In genomic region chr9:41047654-41048053, GRCm38 (mm10) we compare ENCODE assay signal across 29 mouse cellular contexts. TPM values are rescaled to one million over a fixed set of nuclear protein-coding genes. Genes with fewer than 3 reads are reported as not detected.
A peak's percentile ranks its signal among the peaks of the same experiment; 100 is the strongest.
DNase-seq lines count a peak whose midpoint lies in the region; ATAC-seq lines count a peak whose summit lies in the region.
"Had no signal": no experiment of that assay in that cellular context is flagged by ENCODE, and none has a peak within 500 bp of the region (broad histone marks: within the 10 kb centered on the region; RNA-seq: fewer than 3 reads in every experiment).

No protein-coding gene starts in this region.

- H3K27me3 ChIP-seq in liver, embryonic 13.5 days: no peaks in the 10 kb centered on the region
- no peaks in the 10 kb centered on the region for H3K27me3 ChIP-seq in liver, embryonic 16.5 days (ENCODE audit: control insufficient read depth, insufficient read depth, low read depth, low read length)
- H3K27me3 ChIP-seq: hindbrain, embryonic 12.5 days; hindbrain, embryonic 15.5 days had no signal

- H3K4me2 ChIP-seq in liver, embryonic 13.5 days: no peak overlapping the region
- H3K4me2 ChIP-seq in liver, embryonic 16.5 days (ENCODE audit: low read depth, low read length): no peak overlapping the region
- H3K4me2 ChIP-seq: heart, embryonic 11.5 days; hindbrain, embryonic 12.5 days; hindbrain, embryonic 15.5 days had no signal

- 0 out of 2 replicates have a peak, but pooled peaks have one; percentile 18 for ATAC-seq in erythroblast, adult 5-6 weeks (replicated peaks; ENCODE audit: low FRiP score, poor library complexity, severe bottlenecking)
- ATAC-seq in liver, embryonic 13.5 days (ENCODE audit: low read depth): peak; percentile 81
- peak; percentile 61; the same call in 1 of the 2 replicates for ATAC-seq in liver, embryonic 16.5 days (ENCODE audit: low read depth)
- ATAC-seq: forebrain, embryonic 14.5 days; forebrain, postnatal 0 days had no signal

- H3K36me3 ChIP-seq in liver, embryonic 13.5 days: no peaks in the 10 kb centered on the region; the same call in 1 of the 2 replicates
- H3K36me3 ChIP-seq in liver, embryonic 16.5 days (ENCODE audit: control insufficient read depth, insufficient read depth): no peaks in the 10 kb centered on the region
- H3K36me3 ChIP-seq: hindbrain, embryonic 12.5 days had no signal

- 34% methylated on average over 2 of the region's 2 CpGs for WGBS in liver, embryonic 13.5 days (ENCODE audit: insufficient replicate concordance)
- 33% methylated on average over 2 of the region's 2 CpGs for WGBS in liver, embryonic 16.5 days (ENCODE audit: insufficient replicate concordance)

- no peaks in the 10 kb centered on the region for H3K9me3 ChIP-seq in liver, embryonic 13.5 days (replicated peaks)
- no peaks in the 10 kb centered on the region for H3K9me3 ChIP-seq in liver, embryonic 16.5 days (replicated peaks; ENCODE audit: control insufficient read depth, low read length)
- H3K9me3 ChIP-seq: hindbrain, embryonic 12.5 days; hindbrain, embryonic 15.5 days had no signal

- peaks cover 51% of the 10 kb centered on the region for H3K4me1 ChIP-seq in liver, embryonic 13.5 days (replicated peaks)
- peaks cover 33% of the 10 kb centered on the region for H3K4me1 ChIP-seq in liver, embryonic 16.5 days (ENCODE audit: control insufficient read depth, low read depth, low read length)

- H3K4me3 ChIP-seq in liver, embryonic 13.5 days (replicated peaks): no peak overlapping the region
- no peak overlapping the region for H3K4me3 ChIP-seq in liver, embryonic 16.5 days (ENCODE audit: low read depth, low read length)
- H3K4me3 ChIP-seq: gastrocnemius, adult 2 months; hindbrain, embryonic 12.5 days; hindbrain, embryonic 15.5 days had no signal

- no peak overlapping the region for H3K27ac ChIP-seq in liver, embryonic 13.5 days
- H3K27ac ChIP-seq in liver, embryonic 16.5 days (ENCODE audit: low read length): no peak overlapping the region
- H3K27ac ChIP-seq: gastrocnemius, adult 2 months; hindbrain, embryonic 12.5 days; hindbrain, embryonic 15.5 days had no signal

- no peak overlapping the region for H3K9ac ChIP-seq in liver, embryonic 13.5 days
- no peak overlapping the region for H3K9ac ChIP-seq in liver, embryonic 16.5 days (ENCODE audit: low read depth, low read length)
- H3K9ac ChIP-seq: forebrain, postnatal 0 days; hindbrain, embryonic 12.5 days; hindbrain, embryonic 15.5 days had no signal

- DNase-seq in liver, embryonic 13.5 days: peak; percentile 40
- DNase-seq in adipocyte (ENCODE audit: low spot score): no peak
- DNase-seq in right cerebral cortex, adult 18-20 months: no peak
- no peak for DNase-seq in urinary bladder, adult 18-20 months (ENCODE audit: low spot score in 2 of 2)
- DNase-seq: adrenal gland, adult 8-10 months; adrenal gland, postnatal 25 days; cerebellum, adult 11-12 months; cerebellum, adult 8-10 months; cerebellum, postnatal 36 days; forebrain, postnatal 0 days; gastrocnemius, adult 2 months; gastrocnemius, postnatal 14 days; heart, adult 11 months had no signal

RNA-seq across cellular contexts. Expression of gene Crtam, which starts 43.2 kb away (rescaled TPM):
- not detected in 2 replicates for total RNA-seq in erythroblast, adult 5-6 weeks (2015; ENCODE audit: low replicate concordance)
- not detected in 2 replicates for total RNA-seq in erythroblast, adult 5-6 weeks (2017; ENCODE audit: low replicate concordance)
- polyA plus RNA-seq in liver, embryonic 13.5 days (2015; fragmentation: Nextera tagmentation; extraction: Ambion mirVana): 0.03 TPM in 2 replicates
- 0.07 TPM in 1 of 2 replicates, not detected in the other for polyA plus RNA-seq in liver, embryonic 16.5 days (2015; fragmentation: Nextera tagmentation; extraction: Ambion mirVana)
- total RNA-seq: gastrocnemius, adult 2 months; gastrocnemius, postnatal 14 days; heart, adult 8-10 months; heart, postnatal 25 days; hematopoietic stem cell, adult 5-6 weeks; MEL had no signal
- polyA plus RNA-seq: cortical plate, adult 2 months; embryonic facial prominence, embryonic 11.5 days; embryonic facial prominence, embryonic 14.5 days; forebrain, embryonic 11.5 days; heart, embryonic 14.5 days; heart, postnatal 0 days had no signal

Comparison
In these comparisons a context has a peak if more than half of its experiments do, and no peak if none do; other contexts are left out.
1. ATAC-seq: peak in every context shown above with its lines; median percentile 81 in liver, embryonic 13.5 days; 61 in liver, embryonic 16.5 days; 18 in erythroblast, adult 5-6 weeks.